Mouse (Mus musculus): ENCODE data around the gene Ypel4. TPM values are rescaled to one million over a fixed set of nuclear protein-coding genes. Genes with fewer than 3 reads are reported as not detected.
"Not testable (repeated sequence)": the region's sequence is repeated elsewhere in the genome, so short reads cannot be mapped to it uniquely, and the experiment has no call there.

The Ypel4 gene
- polyA plus RNA-seq, 1 experiment = 1.6 TPM

DNA sequence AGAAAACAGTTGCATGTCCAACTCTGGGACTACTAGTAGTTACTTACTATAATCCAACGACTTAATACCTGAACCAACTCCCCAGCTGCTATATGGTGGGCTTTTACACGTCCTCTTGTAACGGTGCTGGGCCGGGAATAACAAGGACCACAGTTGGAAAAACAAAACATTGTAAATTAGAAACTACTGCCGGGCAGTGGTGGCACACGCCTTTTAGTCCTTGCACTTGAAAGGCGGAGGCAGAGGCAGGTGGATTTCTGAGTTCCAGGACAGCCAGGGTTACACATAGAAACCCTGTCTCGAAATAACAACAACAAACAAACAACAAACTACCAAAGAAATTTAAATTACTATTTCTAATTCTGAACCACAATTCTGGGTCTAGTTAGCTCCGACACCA lies 7.1 kb upstream of the Ypel4 start:
- DNase-seq = no peak
- WGBS = 2% methylated on average over 9 of the region's 9 CpGs
- Histone ChIP-seq H3K4me1 (ENCODE audit: control insufficient read depth, insufficient read depth, low read length) (0 out of 2 replicates have a peak, but pooled peaks cover 2% of the 10 kb centered on the region), H3K4me3 (replicated peaks; ENCODE audit: extremely low read depth, low read depth, low read length) (peak overlapping the region; percentile 45)
- TF ChIP-seq CTCF (IDR thresholded peaks at IDR 0.05; ENCODE audit: insufficient read depth, low read length) (no peak), POLR2A (IDR thresholded peaks at IDR 0.05; ENCODE audit: borderline replicate concordance, extremely low read depth, low read depth, low read length) (no peak)

DNA sequence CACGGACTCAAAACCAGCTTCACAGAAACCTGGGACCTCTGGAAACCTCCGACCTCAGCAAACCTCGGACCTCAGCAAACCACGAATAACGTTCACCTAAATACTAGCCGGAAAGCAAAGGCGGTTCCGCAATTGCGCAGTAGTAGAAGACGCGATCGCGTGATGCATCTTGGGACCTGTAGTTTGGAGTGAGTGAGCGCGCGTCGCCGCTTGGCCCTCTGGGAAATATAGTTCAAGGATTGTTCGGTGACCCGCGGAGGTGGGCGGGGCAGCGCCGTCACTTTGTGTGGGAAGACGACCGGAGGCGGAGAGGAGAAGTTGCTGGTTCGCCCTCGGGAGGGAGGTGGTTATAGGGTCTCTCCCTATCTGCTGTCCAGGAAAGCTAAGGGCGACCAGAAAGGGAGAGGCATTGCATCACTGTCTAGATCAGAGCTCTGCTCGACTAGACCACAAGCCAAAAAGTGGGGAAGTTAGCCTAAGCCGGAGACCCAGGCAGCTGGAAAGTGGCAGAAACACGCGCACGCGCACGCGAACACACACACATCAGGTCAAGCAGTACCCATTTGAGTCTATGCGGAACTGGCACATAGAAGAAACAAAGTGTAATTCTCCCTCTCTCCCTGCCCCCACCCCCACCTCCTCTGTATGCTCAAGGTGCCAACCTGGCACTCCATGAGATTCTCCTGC lies 6.5 kb upstream of the Ypel4 start, which contains the start of gene Clp1:
Clp1 (minus strand) TSS at position 179 of the 687 bp plus-strand sequence.
- Histone ChIP-seq H3K4me3 (replicated peaks; ENCODE audit: extremely low read depth, low read depth, low read length) (peak within 1 kb of the TSS; percentile 85), H3K4me1 (ENCODE audit: control insufficient read depth, insufficient read depth, low read length) (0 out of 2 replicates have a peak, but pooled peaks cover 2% of the 10 kb centered on the region)
- DNase-seq = peak; percentile 95
- under 1% methylated on average over 39 of the region's 39 CpGs for WGBS
- TF ChIP-seq POLR2A (IDR thresholded peaks at IDR 0.05; ENCODE audit: borderline replicate concordance, extremely low read depth, low read depth, low read length) = peak; percentile 89
- no peak for TF ChIP-seq CTCF (IDR thresholded peaks at IDR 0.05; ENCODE audit: insufficient read depth, low read length)

DNA sequence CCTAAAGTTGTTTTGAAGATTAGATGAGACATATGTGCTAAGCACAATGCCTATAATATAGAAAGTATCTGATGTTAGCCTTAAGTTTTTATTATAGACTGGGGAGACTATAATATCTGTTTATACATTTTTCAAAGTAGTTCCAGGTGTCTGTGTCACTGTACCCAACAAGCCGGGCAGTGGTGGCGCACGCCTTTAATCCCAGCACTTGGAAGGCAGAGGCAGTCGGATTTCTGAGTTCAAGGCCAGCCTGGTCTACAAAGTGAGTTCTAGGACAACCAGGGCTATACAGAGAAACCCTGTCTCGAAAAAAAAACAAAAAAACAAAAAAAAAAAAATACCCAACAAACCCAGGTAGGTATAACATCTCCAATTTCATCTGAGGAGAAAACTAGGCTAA lies 5.7 kb upstream of the Ypel4 start:
- 80% methylated on average over 5 of the region's 5 CpGs for WGBS
- not testable (repeated sequence) for H3K4me1 ChIP-seq (ENCODE audit: control insufficient read depth, insufficient read depth, low read length); H3K4me3 ChIP-seq (replicated peaks; ENCODE audit: extremely low read depth, low read depth, low read length); DNase-seq

DNA sequence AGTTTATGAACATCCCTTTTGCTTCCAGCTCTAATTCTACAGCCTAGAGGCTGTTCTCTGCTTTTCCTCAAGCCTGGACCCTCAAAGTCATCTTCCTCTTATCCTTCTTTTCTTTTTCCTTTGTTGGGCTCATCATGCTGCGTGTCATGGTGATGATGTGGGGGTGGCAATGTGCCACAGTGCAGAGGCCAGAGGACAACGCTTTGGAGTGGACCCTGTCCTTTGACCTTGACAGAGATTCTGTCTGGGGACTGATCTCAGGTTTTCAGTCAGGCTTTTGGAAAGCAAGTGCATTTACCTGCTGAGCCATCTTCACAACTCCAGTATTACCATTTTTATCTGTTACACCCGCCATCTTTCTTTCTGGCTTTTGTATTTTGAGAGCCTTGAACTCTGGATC lies 2.7 kb upstream of the Ypel4 start:
- WGBS = 78% methylated on average over 3 of the region's 3 CpGs
- no peak for TF ChIP-seq CTCF (IDR thresholded peaks at IDR 0.05; ENCODE audit: insufficient read depth, low read length)
- no peak for TF ChIP-seq POLR2A (IDR thresholded peaks at IDR 0.05; ENCODE audit: borderline replicate concordance, extremely low read depth, low read depth, low read length)
- DNase-seq = no peak
- Histone ChIP-seq H3K4me1 (ENCODE audit: control insufficient read depth, insufficient read depth, low read length) (0 out of 2 replicates have a peak, but pooled peaks cover 2% of the 10 kb centered on the region), H3K4me3 (replicated peaks; ENCODE audit: extremely low read depth, low read depth, low read length) (no peak overlapping the region)

DNA sequence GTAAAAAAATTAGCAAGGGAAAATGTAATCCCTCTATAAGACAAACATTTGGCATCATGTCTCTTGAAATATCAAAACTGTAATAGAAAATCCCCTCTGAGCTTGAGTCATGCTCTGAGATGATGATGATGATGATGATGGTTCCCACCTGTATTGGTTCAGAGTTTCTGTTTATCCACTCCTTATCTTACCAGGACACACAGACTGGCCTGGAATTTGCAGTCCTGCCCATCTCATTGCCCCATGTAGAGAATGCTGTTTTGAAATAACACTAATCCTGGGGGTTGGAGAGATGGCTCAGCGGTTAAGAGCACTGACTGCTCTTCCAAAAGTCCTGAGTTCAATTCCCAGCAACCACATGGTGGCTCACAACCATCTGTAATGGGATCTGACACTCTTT lies 1.5 kb upstream of the Ypel4 start:
- TF ChIP-seq CTCF (IDR thresholded peaks at IDR 0.05; ENCODE audit: insufficient read depth, low read length) (no peak), POLR2A (IDR thresholded peaks at IDR 0.05; ENCODE audit: borderline replicate concordance, extremely low read depth, low read depth, low read length) (no peak)
- H3K4me1 ChIP-seq (ENCODE audit: control insufficient read depth, insufficient read depth, low read length) = no peaks in the 10 kb centered on the region; the same call in 1 of the 2 replicates
- H3K4me3 ChIP-seq (replicated peaks; ENCODE audit: extremely low read depth, low read depth, low read length) = no peak overlapping the region
- DNase-seq = no peak
- WGBS = 79% methylated on average over 1 of the region's 1 CpGs

DNA sequence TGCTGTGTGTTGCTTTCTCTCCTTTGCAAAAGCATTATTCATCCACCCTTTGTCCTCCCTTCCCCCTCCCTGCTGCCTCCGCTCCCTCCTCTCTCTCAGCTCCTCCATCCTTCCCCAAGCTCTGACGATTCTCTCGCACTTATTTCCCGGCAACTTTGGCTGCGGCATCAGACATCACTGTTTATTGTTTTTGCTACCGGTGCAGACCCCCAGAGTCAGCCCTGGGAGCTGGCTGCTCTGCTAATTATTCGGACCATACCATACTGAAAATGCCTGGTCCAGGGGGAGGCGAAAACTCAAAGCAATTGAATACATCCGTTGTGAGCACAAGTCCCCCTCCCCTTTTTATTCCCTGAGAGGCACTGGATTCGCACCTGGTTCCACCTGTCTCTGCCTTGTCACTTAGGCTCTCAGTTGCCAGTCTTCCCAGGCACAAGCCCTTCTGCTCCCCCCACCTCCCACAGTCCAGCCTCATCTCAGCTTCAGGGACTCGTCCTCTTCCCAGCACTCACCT lies 550 bp downstream of the Ypel4 start:
- peak overlapping the region; percentile 10 for H3K4me3 ChIP-seq (replicated peaks; ENCODE audit: extremely low read depth, low read depth, low read length)
- no peak for DNase-seq
- no peaks in the 10 kb centered on the region; the same call in 1 of the 2 replicates for H3K4me1 ChIP-seq (ENCODE audit: control insufficient read depth, insufficient read depth, low read length)
- 2% methylated on average over 11 of the region's 11 CpGs for WGBS
- TF ChIP-seq POLR2A (IDR thresholded peaks at IDR 0.05; ENCODE audit: borderline replicate concordance, extremely low read depth, low read depth, low read length) (no peak), CTCF (IDR thresholded peaks at IDR 0.05; ENCODE audit: insufficient read depth, low read length) (no peak)

DNA sequence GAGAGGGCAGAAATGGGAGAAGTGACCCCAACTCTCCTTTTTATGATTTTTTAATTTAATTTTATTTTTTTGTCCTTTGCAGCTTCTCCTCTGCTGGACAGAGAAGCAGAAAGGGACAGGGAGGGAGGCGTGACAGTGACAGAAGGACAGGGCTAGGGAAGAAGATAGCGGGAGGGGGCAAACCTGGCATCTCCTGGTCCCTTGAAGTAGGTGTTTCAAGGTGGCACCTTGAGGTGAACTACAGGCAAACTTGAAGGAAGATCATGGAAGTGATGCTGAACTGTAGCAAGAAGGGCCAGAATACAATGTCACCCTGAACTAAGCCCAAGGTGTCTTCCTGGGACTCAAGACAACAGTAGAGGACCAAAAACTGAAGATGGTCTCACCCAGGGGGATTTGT lies 1.1 kb downstream of the Ypel4 start:
- no peak for TF ChIP-seq POLR2A (IDR thresholded peaks at IDR 0.05; ENCODE audit: borderline replicate concordance, extremely low read depth, low read depth, low read length)
- no peak for TF ChIP-seq CTCF (IDR thresholded peaks at IDR 0.05; ENCODE audit: insufficient read depth, low read length)
- Histone ChIP-seq H3K4me3 (replicated peaks; ENCODE audit: extremely low read depth, low read depth, low read length) (no peak overlapping the region), H3K4me1 (ENCODE audit: control insufficient read depth, insufficient read depth, low read length) (no peaks in the 10 kb centered on the region; the same call in 1 of the 2 replicates)
- 12% methylated on average over 2 of the region's 2 CpGs for WGBS
- DNase-seq = no peak

DNA sequence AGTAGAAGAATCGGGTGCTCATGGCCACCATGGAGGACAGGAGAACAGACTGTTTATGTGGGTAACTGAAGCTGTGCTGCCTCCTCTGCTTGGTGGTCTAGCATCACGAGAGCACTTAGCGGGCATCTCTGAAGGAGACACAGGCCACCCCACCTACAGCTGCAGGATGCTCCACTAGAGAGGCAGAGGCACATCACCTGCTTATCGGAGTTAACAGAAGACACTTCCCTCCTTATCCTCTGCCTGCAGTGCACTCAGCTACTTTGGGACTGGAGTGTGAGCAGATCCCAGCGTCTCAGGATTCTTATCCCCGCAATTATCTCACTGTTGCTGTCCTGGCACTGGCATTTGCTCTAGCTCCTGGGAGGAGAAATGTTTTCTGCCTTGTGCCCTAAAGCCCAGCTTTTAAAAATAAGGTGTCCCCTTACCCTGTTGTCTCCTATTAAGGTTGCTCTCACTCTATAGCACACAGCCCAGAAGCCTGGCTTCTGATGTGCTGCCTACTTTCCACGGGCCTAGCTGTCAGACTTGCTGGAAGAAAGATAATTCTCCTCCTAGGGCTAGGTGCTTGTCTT lies 1.6 kb downstream of the Ypel4 start:
- 17% methylated on average over 7 of the region's 7 CpGs for WGBS
- Histone ChIP-seq H3K4me1 (ENCODE audit: control insufficient read depth, insufficient read depth, low read length) (no peaks in the 10 kb centered on the region; the same call in 1 of the 2 replicates), H3K4me3 (replicated peaks; ENCODE audit: extremely low read depth, low read depth, low read length) (no peak overlapping the region)
- DNase-seq = no peak
- TF ChIP-seq POLR2A (IDR thresholded peaks at IDR 0.05; ENCODE audit: borderline replicate concordance, extremely low read depth, low read depth, low read length) (no peak), CTCF (IDR thresholded peaks at IDR 0.05; ENCODE audit: insufficient read depth, low read length) (no peak)

DNA sequence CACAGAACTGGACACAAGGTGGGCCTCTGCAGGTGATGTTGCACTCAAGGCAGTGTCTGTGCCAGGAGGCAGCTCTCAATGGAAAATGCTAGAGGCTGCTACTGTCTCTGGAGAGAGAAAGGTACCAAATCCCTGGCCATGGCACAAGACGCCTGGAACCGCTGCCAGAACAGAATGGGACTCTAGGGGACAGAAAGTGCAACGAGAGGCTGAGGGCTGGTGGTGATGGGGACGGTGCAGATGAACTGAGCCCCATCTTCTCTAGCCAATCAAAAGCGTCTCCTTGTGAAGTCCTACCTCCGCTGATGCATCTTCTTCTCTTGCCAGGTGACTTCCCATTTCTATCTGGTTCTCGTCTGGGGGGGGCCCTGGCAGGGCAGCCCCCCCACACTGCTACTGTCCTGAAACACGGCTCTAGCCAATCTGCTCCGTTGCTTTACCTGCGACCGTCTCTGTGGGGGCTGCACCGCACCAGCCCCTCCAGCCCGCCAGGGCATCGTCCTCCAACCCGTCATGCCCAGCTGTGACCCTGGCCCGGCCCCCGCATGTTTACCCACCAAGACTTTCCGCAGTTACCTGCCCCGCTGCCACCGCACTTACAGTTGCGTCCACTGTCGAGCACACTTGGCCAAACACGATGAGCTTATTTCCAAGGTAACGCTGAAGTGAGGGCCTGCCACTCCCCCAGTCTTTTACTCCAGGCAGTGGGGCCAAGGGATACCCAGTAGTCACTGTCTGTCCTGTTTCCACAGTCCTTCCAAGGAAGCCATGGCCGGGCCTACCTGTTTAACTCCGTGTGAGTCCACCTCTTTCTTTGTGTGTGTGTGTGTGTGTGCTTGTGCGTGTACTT lies 2.7 kb downstream of the Ypel4 start:
- WGBS = 7% methylated on average over 27 of the region's 27 CpGs
- TF ChIP-seq POLR2A (IDR thresholded peaks at IDR 0.05; ENCODE audit: borderline replicate concordance, extremely low read depth, low read depth, low read length) = no peak
- TF ChIP-seq CTCF (IDR thresholded peaks at IDR 0.05; ENCODE audit: insufficient read depth, low read length) = no peak
- no peak for DNase-seq
- H3K4me3 ChIP-seq (replicated peaks; ENCODE audit: extremely low read depth, low read depth, low read length) = no peak overlapping the region
- H3K4me1 ChIP-seq (ENCODE audit: control insufficient read depth, insufficient read depth, low read length) = no peaks in the 10 kb centered on the region; the same call in 1 of the 2 replicates
